Mouse (Mus musculus) ovary, adult 18-20 months (tissue): ENCODE data around the gene Unc5a.

ENCODE experiments used
- DNase-seq: peaks from one replicate; pipeline ENCODE4 v3.0.0; 2022; ENCODE audit warnings: low spot score, mixed read lengths

Gene Unc5a

GRCm38 (mm10) chr13:55004646-55005045, 55.4 kb downstream of the Unc5a start:
- no peak for DNase-seq

GRCm38 (mm10) chr13:55005691-55006414, 56.6 kb downstream of the Unc5a start:
- no peak for DNase-seq

GRCm38 (mm10) chr13:55006415-55006742, 57.2 kb downstream of the Unc5a start:
- DNase-seq = no peak

DNA sequence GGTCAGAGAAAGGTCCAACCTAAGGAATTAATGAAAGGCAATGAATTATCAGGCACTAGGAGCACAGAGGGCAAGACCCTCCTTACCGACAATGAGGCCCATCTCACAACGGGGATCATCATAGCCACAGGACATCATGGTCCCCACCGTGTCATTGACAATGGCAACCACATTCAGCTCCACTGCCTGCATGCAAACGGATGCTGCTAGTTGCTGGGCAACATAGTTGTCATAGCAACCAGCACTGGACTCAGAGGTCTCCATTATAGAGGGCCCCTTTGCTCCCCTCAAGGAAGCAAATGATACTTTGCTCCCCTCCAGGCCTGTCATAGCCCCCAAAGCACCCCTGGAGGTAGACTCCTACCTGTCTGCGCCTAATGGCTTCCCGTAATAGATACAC, 59.4 kb downstream of the Unc5a start:
- DNase-seq = no peak

DNA sequence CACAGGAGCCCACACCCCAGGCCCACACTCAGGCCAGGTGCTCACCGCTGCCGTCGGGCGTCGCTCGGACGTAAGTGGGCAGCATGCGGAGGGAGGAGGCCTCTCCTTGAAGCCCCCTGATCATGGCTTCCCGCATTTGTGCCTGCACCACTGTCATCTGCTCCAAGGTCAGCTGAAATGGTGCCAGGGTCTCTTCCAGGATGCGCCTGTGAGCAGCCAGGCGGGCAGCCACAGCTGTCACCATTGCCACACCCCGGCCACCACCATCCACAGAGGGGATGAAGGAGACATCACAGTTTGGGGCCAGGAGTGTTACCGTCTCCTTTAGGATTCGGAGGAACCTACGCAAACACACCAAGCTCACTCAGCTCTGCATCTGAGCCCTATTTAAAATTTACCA, 61.9 kb downstream of the Unc5a start:
- no peak for DNase-seq

DNA sequence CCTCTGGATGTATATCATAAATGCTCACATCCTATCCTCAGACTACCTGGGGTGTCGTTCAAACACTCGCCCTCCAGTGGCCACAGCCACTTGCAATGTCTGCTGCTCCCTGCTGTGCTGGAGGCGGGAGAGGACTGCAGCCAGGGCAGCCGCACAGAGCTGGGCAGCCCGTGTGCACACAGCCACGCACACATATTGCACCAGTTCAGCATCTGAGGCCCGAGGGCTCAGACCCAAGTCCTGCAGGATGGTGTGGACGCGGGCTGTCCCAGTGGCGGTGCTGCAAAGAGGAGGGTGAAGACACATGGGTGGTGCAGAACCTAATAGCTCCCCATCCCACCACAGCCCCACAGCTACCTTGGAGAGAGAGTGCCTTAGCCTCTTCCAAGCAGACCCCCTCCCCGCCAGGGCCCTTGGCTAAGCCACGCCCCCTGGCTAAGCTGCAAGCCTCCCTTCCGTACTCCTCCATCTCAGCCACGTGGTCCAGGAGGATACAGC, 62.8 kb downstream of the Unc5a start:
- DNase-seq = no peak

DNA sequence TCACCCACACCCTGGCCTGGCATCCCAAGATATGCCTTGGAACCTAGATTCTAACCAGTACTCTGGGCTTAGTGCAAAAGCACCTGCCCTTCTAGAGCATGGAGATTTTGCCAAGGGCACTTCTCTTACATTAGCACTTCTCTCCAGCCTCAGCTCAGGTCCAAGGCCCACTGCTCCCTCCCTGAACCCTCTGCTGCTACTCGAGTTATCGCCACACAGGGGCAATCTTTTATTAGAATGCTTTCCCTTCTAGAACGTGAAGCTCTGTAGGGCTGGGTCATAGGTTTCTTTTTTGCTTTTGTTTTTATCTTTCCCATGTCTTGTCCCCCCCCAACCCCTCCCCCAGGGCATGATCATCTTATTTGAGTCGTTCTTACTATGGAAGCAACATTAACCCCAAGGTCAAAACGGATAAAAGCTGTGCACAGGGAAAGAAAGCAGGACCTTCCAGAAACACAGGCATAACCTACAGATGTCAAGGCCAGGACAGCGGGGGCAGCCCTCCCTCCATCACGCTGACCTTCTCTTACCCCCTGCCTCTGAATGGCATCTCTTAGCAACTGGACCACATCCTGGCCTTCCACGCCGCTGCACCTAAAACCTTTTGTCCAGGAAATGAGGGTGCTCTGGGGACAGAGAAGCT, 64.6 kb downstream of the Unc5a start:
- DNase-seq = no peak

DNA sequence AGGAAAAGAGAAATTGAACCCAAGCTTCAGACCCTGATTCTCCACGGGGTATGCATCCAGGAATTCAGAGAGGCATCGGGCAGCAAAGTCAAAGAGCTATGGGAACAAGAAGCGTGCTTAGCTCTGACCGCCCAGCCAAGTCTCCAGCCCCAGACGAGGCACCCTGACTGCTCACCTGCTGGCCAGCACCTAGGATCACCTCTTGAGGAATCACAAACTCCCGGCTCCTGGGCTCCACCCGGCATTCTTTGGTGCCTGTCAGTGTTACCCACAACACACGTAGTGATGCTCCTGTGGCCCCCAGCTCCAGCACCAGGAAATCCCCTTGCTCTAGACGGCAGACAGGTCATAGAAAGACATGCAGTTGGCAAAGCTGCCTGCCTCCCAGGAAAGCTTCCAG, 65.2 kb downstream of the Unc5a start:
- no peak for DNase-seq

DNA sequence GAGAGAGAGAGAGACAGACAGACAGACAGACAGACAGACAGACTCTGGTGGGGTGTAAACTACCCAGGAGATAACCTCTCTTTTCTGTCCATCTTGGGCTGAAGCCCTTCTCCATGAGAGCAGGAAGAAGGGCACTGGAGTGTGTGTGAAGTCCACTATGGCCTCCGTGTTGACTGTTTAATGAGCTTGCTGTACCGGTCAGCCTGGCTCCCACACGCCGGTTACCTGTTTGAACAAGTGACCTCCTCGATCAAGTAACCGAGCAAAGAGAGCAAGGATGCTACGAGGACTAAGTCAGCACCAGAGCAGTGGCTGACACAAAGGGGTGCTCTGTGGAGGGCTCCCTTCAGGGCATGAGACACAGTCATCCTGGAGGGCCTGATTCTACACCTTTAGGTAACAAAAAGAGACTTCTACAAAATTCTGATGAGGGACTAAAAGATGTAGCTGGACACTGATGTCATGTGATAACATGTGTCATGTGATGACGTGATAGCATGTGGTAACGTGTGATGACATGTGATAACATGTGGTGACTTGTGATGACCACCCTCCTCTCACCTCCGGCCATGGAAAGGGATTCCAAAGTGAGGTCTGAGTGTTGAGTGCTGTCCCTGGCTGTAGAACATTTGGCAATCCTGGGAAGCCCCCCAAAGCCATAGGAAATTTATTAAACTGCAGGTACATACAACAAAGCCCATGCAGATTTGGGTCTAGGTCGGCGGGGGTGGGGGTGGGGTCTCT, 68.1 kb downstream of the Unc5a start:
- DNase-seq = no peak

- DNase-seq = no peak
Observed at GRCm38 (mm10) chr13:55017898-55018599, 68.8 kb downstream of the Unc5a start.

DNA sequence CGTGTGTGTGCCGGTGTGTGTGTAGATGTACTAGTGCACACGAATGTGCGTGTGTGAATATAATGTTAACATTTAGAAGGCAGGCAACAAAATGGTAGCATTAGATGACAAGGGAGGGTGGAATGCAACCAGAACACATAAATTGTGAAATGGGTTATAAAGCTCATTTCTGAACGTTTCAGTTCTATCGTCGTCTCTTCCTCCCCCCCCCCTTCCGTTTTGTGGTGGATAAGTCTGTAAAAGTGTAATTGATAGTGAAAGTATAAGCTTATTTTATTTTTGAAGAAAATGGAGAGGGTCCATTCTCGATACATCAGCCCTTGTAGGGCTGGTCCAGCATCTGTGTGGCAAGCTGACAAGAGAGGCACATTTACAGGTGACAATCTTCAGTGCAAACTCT, 69.5 kb downstream of the Unc5a start:
- DNase-seq = no peak

DNA sequence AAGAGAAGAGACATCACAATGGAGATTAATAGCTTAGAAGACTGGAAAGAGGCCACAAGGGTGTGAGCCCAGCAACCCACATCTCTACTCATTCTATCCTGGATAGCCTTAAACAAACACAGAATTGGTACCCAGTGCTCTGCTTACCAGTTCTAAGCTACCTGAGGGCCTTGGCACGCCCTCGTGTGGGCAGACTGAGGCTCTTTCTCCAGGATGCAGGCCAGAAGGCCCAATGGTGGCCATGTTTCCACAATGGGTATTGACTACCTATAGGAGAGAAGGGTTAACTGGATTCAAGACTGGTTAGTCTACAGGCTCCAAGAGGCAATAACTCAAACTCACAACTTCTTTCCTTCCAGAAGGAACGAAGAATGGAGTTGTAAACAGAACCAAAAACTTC, 70.0 kb downstream of the Unc5a start:
- DNase-seq = no peak

DNA sequence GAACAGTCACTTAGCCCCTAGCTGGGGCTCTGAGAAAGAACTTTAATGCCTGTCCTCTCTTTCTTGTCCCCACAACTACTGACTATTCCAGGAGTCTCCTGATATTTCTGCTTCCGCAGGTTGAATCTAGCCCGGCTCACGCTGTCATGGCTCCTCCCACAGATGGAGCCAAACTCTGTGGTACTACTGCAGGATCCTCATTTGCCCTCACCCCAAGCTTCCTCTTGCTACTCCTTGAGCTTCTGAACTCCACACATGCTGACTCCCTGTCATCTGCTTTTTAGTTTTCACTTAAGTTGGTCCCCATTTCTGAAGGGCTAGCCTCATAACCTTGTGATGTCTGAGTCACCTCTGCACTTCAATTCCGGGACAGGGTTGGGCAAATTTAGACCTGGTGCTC, 70.8 kb downstream of the Unc5a start:
- no peak for DNase-seq

DNA sequence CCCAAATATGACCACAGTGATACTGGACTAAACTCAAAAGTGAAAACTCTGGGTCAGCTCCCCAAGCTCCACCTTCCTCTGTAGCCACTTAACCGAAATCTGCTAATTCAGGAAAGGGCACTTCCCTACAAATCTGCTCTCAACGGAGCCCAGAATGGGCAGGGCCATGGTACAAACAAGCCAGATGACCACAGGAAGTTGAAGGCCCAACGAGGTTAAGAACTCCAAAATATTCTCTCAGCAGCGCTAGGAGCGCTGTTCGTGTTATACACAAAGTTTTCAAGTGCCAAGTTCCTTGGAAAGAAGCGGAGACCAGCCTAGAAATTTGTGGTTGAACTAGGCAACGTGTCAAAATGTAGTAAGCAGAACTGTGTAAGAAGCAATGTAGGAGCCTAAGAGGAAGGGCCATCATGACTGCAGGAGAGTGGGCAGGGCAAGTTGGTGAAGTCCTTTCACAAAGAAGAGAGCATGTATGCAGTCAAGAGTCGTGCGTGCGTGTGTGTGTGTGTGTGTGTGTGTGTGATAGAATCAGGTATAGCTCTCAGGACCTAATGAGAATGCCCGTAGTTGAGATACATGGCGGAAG, 72.1 kb downstream of the Unc5a start, which contains the start of gene Hk3:
Gene Hk3, minus strand, starts transcription at position 192 of the 586 bp plus-strand sequence.
- no peak for DNase-seq

DNA sequence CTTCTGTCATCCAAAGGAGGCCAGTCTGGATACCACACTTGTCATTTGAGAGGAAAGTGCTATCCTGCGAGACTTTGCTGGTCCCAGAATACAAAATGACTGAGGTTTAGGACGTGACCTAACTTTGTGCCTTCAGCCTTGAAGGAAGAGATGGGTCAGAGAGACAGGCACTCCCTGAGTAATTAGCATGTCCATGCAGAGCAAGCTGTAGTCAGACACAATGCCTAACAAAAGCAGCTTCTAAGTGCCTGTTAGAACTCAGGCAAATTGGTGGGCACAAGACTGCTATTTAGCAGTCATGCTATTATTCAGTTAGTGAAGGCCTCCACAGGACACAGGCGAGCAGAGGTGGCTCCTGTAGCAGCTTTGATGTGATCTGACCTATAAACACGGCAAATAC, 73.0 kb downstream of the Unc5a start:
- no peak for DNase-seq

DNA sequence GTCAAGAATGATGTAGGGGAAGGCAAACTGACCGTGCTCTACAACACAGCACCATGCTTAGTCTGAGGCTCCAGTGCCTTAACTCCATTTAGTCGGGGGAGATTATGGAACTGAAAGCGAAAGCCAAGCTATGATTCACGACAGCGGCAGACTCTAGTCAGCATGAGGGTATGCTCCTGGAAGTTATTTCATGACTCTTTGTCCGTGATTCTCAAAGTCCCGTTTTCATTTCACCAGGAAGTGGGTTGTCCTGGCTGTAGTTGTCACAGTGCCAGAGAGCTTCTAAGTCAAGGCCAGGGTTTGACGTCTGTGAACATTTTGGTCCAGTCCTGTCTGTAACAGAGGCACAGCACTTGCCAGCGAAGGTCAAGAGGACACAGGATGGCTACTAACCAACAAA, 73.5 kb downstream of the Unc5a start:
- DNase-seq = no peak

DNA sequence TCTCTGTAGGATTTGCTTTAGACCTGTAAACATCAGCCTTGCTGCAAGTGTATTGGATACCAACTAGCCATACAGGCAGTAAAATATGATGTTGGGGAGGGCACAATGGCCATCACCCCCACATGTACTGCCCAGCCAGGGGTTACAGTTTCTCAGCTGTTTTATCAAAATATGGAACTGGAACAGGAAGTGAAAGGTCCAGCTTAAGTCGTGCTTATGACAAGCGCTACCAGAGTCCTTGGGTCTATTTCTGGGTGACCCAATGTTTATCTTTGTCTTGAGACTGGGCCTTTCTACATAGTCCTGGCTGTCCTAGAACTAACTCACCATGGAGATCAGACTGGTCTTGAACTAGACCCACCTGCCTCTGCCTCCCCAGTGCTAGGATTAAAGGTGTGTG, 75.0 kb downstream of the Unc5a start:
- no peak for DNase-seq

GRCm38 (mm10) chr13:55040016-55040415, 90.8 kb downstream of the Unc5a start:
- no peak for DNase-seq

- DNase-seq = no peak
Observed at GRCm38 (mm10) chr13:55047706-55048105, 98.5 kb downstream of the Unc5a start.
